Mouse (Mus musculus) ES-E14 (cell line): ENCODE measurements at regions not wholly inside any gene's neighbourhood (a gene's known extent, or its start where the extent isn't known, plus 50 kb on each side); places are given as distances from the start of the nearest gene placed in this dataset.

Experiments
- CHD2 ChIP-seq: IDR thresholded peaks from 2 replicates; pipeline ENCODE4 v1.6.1; 2014; ENCODE audit warnings: mild to moderate bottlenecking, low read depth, low read length, inconsistent platforms
- HCFC1 ChIP-seq: IDR thresholded peaks from 2 replicates; pipeline ENCODE4 v1.6.1; 2012; ENCODE audit warnings: low read length, inconsistent platforms, borderline replicate concordance; ENCODE audit not compliant: insufficient read depth
- ZC3H11A ChIP-seq: IDR thresholded peaks from 2 replicates; pipeline ENCODE4 v1.6.1; 2012; ENCODE audit warnings: low read depth, mild to moderate bottlenecking, inconsistent platforms, low read length, borderline replicate concordance
- ZNF384 ChIP-seq: IDR thresholded peaks from 2 replicates; pipeline ENCODE4 v1.6.1; 2012; ENCODE audit warnings: low read depth, low read length, inconsistent platforms

DNA sequence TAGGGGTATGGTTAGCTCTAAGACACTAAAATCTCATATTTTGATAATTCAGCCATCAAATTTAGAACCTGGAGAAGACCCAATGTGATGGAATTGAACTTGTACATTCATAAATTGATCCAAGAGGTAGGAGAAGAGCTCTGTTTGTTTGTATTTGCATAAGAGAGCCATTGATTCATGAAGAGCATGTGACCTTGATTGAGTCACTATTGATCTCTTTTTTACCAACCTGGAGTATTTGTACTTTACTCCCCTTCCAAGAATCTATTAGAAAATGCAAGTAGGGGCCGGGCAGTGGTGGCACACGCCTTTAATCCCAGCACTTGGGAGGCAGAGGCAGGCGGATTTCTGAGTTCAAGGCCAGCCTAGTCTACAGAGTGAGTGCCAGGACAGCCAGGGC lies 133.5 kb upstream of the Dph6 start:
- TF ChIP-seq ZNF384 (no peak), HCFC1 (no peak), CHD2 (no peak), ZC3H11A (no peak)
